Mouse (Mus musculus) small intestine, adult 2 months (tissue): ENCODE measurements around the gene Cd164.

Experiments
- CTCF ChIP-seq: fragments of 200-500 bp; IDR thresholded peaks from 2 replicates; pipeline ENCODE4 v1.5.1; 2012; ENCODE audit warnings: low read depth, mild to moderate bottlenecking, control low read depth, inconsistent platforms, low read length, moderate library complexity, mixed read lengths; ENCODE audit not compliant: insufficient replicate concordance, insufficient read length; ENCODE audit errors: extremely low read depth
- POLR2A ChIP-seq: fragments of 200-500 bp; IDR thresholded peaks from 2 replicates; pipeline ENCODE4 v1.6.1; 2012; ENCODE audit warnings: low read depth, mild to moderate bottlenecking, control low read depth, inconsistent platforms, low read length, moderate library complexity

- TF ChIP-seq CTCF (no peak), POLR2A (no peak)
Measured at GRCm38 (mm10) chr10:41536714-41537113, 17.5 kb downstream of the Cd164 start.
